Mouse (Mus musculus) heart, adult 2 months (tissue): ENCODE data around the gene Zc3h15. TPM values are rescaled to one million over a fixed set of nuclear protein-coding genes. Genes with fewer than 3 reads are reported as not detected.

ENCODE experiments used
- DNase-seq, 2 experiments: peaks; one replicate each; pipeline ENCODE4 v3.0.0; 2021
- H3K27ac ChIP-seq: fragments of 200-600 bp; 2 replicates; pipeline ENCODE4 v1.8.1; 2022
- H3K27me3 ChIP-seq: fragments of 200-500 bp; 2 replicates; pipeline ENCODE4 v1.6.1; 2012; ENCODE audit warnings: mild to moderate bottlenecking, low read length, inconsistent platforms, mixed read lengths; ENCODE audit not compliant: control insufficient read depth, insufficient read depth
- H3K36me3 ChIP-seq: fragments of 200-500 bp; 2 replicates; pipeline ENCODE4 v1.6.1; 2012; ENCODE audit warnings: low read length, inconsistent platforms; ENCODE audit not compliant: control insufficient read depth, insufficient read depth
- H3K4me1 ChIP-seq: fragments of 200-500 bp; 2 replicates; pipeline ENCODE4 v1.6.1; 2011; ENCODE audit warnings: low read length; ENCODE audit not compliant: control insufficient read depth, insufficient read depth
- H3K4me3 ChIP-seq: fragments of 200-600 bp; 2 replicates; pipeline ENCODE4 v1.8.1; 2022
- H3K79me2 ChIP-seq: fragments of 200-500 bp; replicated peaks from 2 replicates; pipeline ENCODE4 v1.6.1; 2012; ENCODE audit warnings: mild to moderate bottlenecking, inconsistent platforms, low read length, moderate library complexity, mixed read lengths; ENCODE audit not compliant: control insufficient read depth, insufficient read depth
- H3K9ac ChIP-seq: fragments of 200-500 bp; 2 replicates; pipeline ENCODE4 v1.6.1; 2012; ENCODE audit warnings: low read depth, mild to moderate bottlenecking, control low read depth, inconsistent platforms, low read length, mixed read lengths
- CTCF ChIP-seq: fragments of 200-600 bp; IDR thresholded peaks from 2 replicates; pipeline ENCODE4 v1.8.1; 2022; ENCODE audit warnings: antibody characterized with exemption, mild to moderate bottlenecking, moderate library complexity
- EP300 ChIP-seq: fragments of 200-500 bp; IDR thresholded peaks from 2 replicates; pipeline ENCODE4 v1.6.1; 2011; ENCODE audit warnings: low read depth, low read length, control low read depth; ENCODE audit not compliant: insufficient read depth
- POLR2A ChIP-seq: fragments of 200-500 bp; IDR thresholded peaks from 2 replicates; pipeline ENCODE4 v1.6.1; 2011; ENCODE audit warnings: mild to moderate bottlenecking, low read depth, low read length, control low read depth; ENCODE audit not compliant: insufficient read depth
- WGBS: fragments of 180-500 bp; shearing (Covaris S2); methylation state at CpG from one replicate; pipeline ENCODE4 v1.1.7; 2018; 5-methylcytosine and 5-hydroxymethylcytosine counted together
- intact Hi-C: fragments of 180-260 bp; cut with DNase I; formaldehyde crosslinking; loops from one replicate; pipeline ENCODE4 v1.15.1; 2025
- polyA plus RNA-seq: library from polyadenylated mRNA; depleted of rRNA; stranded (reverse); fragments of >200 nt; gene quantifications from 2 replicates; pipeline ENCODE4 v1.2.3, GENCODE M21; 2012
- total RNA-seq, 2 experiments: library from RNA; stranded (reverse); gene quantifications; 2 replicates each; pipeline ENCODE4 v1.2.3; 2021

The Zc3h15 gene
- total and polyA plus RNA-seq, 3 experiments: 13.8 to 53.5 (median 51.8) TPM

GRCm38 (mm10) chr2:83695345-83696247 is 51.4 kb downstream of the Zc3h15 start:
- DNase-seq: no peak
- intact Hi-C loops: no loop called here
- Histone ChIP-seq H3K79me2 (no peaks in the 10 kb centered on the region), H3K4me3 (no peak overlapping the region), H3K27me3 (no peaks in the 10 kb centered on the region), H3K36me3 (no peaks in the 10 kb centered on the region), H3K9ac (no peak overlapping the region), H3K4me1 (no peaks in the 10 kb centered on the region), H3K27ac (no peak overlapping the region)
- 70% methylated on average over 11 of the region's 11 CpGs for WGBS
- TF ChIP-seq POLR2A (no peak), EP300 (no peak), CTCF (no peak)

GRCm38 (mm10) chr2:83698484-83698883 is 54.2 kb downstream of the Zc3h15 start:
- Histone ChIP-seq H3K9ac (no peak overlapping the region), H3K79me2 (no peaks in the 10 kb centered on the region), H3K27ac (no peak overlapping the region), H3K27me3 (no peaks in the 10 kb centered on the region), H3K4me1 (no peaks in the 10 kb centered on the region), H3K4me3 (no peak overlapping the region), H3K36me3 (no peaks in the 10 kb centered on the region)
- intact Hi-C loops: loop anchor here (2.0 kb wide), 1 partner anchor 72 kb away; no protein-coding TSS in a partner anchor
- peak; percentile 51 for TF ChIP-seq CTCF
- TF ChIP-seq EP300: no peak
- no peak for TF ChIP-seq POLR2A
- no peak for DNase-seq
- WGBS: 59% methylated on average over 1 of the region's 1 CpGs

- no peaks in the 10 kb centered on the region for H3K27me3 ChIP-seq
- TF ChIP-seq POLR2A (no peak), EP300 (no peak), CTCF (no peak)
- WGBS: 41% methylated on average over 1 of the region's 1 CpGs
- no peak overlapping the region for H3K9ac ChIP-seq
- no peaks in the 10 kb centered on the region for H3K79me2 ChIP-seq
- no peak for DNase-seq
- no peaks in the 10 kb centered on the region for H3K36me3 ChIP-seq
- no peak overlapping the region for H3K27ac ChIP-seq
- H3K4me1 ChIP-seq: no peaks in the 10 kb centered on the region
- intact Hi-C loops: loop anchor here (2.0 kb wide), 1 partner anchor 71 kb away; no protein-coding TSS in a partner anchor
- H3K4me3 ChIP-seq: no peak overlapping the region
Measured at GRCm38 (mm10) chr2:83699324-83699723, 55.1 kb downstream of the Zc3h15 start.

GRCm38 (mm10) chr2:83700667-83701066 is 56.4 kb downstream of the Zc3h15 start:
- H3K4me3 ChIP-seq: no peak overlapping the region
- no peaks in the 10 kb centered on the region for H3K36me3 ChIP-seq
- H3K79me2 ChIP-seq: no peaks in the 10 kb centered on the region
- no peaks in the 10 kb centered on the region for H3K4me1 ChIP-seq
- TF ChIP-seq CTCF (no peak), EP300 (no peak), POLR2A (no peak)
- WGBS: 54% methylated on average over 4 of the region's 4 CpGs
- no peak for DNase-seq
- H3K9ac ChIP-seq: no peak overlapping the region
- intact Hi-C loops: no loop called here
- no peak overlapping the region for H3K27ac ChIP-seq
- no peaks in the 10 kb centered on the region for H3K27me3 ChIP-seq

GRCm38 (mm10) chr2:83702411-83702810 is 58.2 kb downstream of the Zc3h15 start:
- no peak overlapping the region for H3K4me3 ChIP-seq
- WGBS: 97% methylated on average over 7 of the region's 7 CpGs
- H3K9ac ChIP-seq: no peak overlapping the region
- H3K36me3 ChIP-seq: no peaks in the 10 kb centered on the region
- TF ChIP-seq EP300: no peak
- H3K4me1 ChIP-seq: peaks cover 1% of the 10 kb centered on the region
- intact Hi-C loops: loop anchor here (1.0 kb wide), 1 partner anchor 22 kb away; the partner anchor contains the start of gene Itgav
- no peaks in the 10 kb centered on the region for H3K79me2 ChIP-seq
- H3K27ac ChIP-seq: no peak overlapping the region
- DNase-seq: no peak
- no peaks in the 10 kb centered on the region for H3K27me3 ChIP-seq

GRCm38 (mm10) chr2:83705580-83706158 is 61.4 kb downstream of the Zc3h15 start:
- no peaks in the 10 kb centered on the region for H3K27me3 ChIP-seq
- DNase-seq: peak in 1 of 2 experiments; percentile 18
- H3K36me3 ChIP-seq: no peaks in the 10 kb centered on the region
- 32% methylated on average over 9 of the region's 9 CpGs for WGBS
- H3K27ac ChIP-seq: no peak overlapping the region
- H3K4me3 ChIP-seq: no peak overlapping the region
- H3K4me1 ChIP-seq: peaks cover 1% of the 10 kb centered on the region
- H3K9ac ChIP-seq: no peak overlapping the region; the same call in 1 of the 2 replicates
- intact Hi-C loops: no loop called here
- H3K79me2 ChIP-seq: no peaks in the 10 kb centered on the region
- TF ChIP-seq CTCF (no peak), EP300 (no peak), POLR2A (no peak)
